Mouse (Mus musculus) heart, adult 10 weeks (tissue): Measurements from ENCODE around the gene Rsbn1. TPM values are rescaled to one million over a fixed set of nuclear protein-coding genes. Genes with fewer than 3 reads are reported as not detected.

Source experiments
- polyA plus RNA-seq: library from polyadenylated mRNA; stranded (reverse); fragments of 350-450 nt; fragmentation: Illumina TruSeq; extraction: RNeasy Lipid Tissue Mini Kit (QIAGEN cat#74804); gene quantifications from one replicate; pipeline ENCODE4 v1.2.3, GENCODE M21; 2014; ENCODE audit warnings: low read depth, low replicate concordance

The Rsbn1 gene
- 7.3 TPM for polyA plus RNA-seq

DNA sequence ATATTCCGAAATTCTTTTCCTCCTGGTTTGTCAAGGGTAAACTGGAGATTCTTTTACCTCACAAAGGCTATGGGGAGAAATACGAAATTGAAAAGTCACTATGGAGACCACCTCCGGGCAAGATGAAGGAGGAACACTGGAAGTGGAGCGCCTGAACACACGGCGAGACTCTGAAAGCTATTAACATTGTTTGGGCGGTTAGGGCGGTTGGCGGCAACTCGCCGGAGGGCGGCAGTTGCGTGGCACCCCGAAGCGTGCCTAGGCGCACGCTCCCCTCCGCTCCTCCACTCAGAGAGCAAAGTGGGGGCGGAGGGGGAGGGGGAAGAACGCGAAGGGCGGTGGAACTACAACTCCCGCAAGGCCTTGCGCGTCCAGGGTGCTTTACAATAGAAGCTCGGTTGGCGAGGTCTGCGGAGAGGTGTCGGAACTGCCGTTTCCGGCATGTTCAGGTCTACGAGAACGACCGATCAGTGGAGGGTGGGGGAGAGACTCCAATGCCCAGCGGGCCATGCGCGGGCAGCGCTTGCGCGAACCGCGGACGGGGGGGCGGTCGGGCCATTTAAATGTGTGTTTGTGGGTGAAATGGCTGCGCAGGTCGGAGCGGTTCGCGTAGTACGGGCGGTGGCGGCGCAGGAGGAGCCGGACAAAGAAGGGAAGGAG is at the start of gene Rsbn1:
Gene Rsbn1 (plus strand): TSS at position 111 of the 660 bp plus-strand sequence.

DNA sequence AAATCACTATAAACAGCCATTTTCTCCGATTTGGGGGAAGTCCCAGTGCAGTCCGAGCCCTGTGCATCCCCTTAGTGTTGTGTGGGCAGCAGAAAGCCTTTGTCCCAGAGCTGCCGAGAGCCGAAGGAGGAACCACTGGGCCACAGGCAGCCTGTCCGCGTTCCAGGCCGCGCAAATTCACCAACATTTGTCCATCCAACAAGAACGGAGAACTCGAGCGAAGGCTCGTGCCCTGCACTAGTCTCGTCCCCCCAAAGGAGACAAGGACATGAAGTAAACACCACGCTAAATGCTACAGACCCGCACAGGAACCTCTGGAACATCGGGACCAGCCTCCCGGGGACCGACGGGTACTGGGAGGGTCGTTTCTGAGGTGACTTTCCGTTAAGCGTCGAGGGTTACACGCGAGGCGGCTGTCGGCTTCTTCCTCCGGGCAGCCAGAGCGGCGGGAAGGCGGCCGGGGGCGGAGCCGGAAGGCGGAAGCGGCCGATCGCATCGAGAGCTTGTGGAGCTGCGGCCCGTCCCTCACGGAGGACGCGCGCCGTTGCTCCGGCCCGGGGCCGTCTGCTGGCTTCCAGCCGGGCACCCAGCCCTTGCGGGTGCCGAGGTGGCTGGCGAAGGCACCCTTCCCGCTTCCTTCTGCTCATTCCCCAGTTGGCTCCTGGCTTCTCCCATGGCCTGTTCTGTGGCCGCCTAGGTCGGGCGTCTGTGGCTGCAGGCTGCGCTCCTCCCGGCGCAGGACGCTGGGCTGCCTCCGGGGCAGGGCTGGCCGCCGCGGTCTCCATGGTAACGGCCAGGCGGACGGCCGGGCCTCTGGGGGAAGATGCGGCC is 54.2 kb downstream of the Rsbn1 start, which contains the start of gene Phtf1:
Gene Phtf1 (plus strand): TSS at position 250 of the 831 bp plus-strand sequence.

Other genes with a start within 250 kb of the Rsbn1 start
- gene Olfml3, start 176.1 kb upstream of the Rsbn1 start, polyA plus RNA-seq, result 9.0 TPM
- not detected for gene Gm10964, start 174.8 kb upstream of the Rsbn1 start, polyA plus RNA-seq
- gene Hipk1, start 122.6 kb upstream of the Rsbn1 start, polyA plus RNA-seq, result 32.5 TPM
- gene Dclre1b, start 104.7 kb upstream of the Rsbn1 start, polyA plus RNA-seq, result 3.5 TPM
- gene Ap4b1, start 104.6 kb upstream of the Rsbn1 start, polyA plus RNA-seq, result 18.4 TPM
- gene Gm43064, start 104.5 kb upstream of the Rsbn1 start, polyA plus RNA-seq, result not detected
- not detected for gene Bcl2l15, start 81.5 kb upstream of the Rsbn1 start, polyA plus RNA-seq
- 0.99 TPM for gene Ptpn22, start 54.3 kb upstream of the Rsbn1 start, polyA plus RNA-seq
- 8.5 TPM for gene Phtf1, start 54.0 kb downstream of the Rsbn1 start, polyA plus RNA-seq